Mouse (Mus musculus) ES-Bruce4 (cell line): ENCODE results near the gene Fkbp10.

Source experiments
- CTCF ChIP-seq: IDR thresholded peaks from one replicate; pipeline ENCODE4 v1.8.1; 2011; ENCODE audit warnings: low read depth, low read length
- POLR2A ChIP-seq: IDR thresholded peaks from one replicate; pipeline ENCODE4 v1.8.1; 2011; ENCODE audit warnings: low read length; ENCODE audit not compliant: insufficient read depth

DNA sequence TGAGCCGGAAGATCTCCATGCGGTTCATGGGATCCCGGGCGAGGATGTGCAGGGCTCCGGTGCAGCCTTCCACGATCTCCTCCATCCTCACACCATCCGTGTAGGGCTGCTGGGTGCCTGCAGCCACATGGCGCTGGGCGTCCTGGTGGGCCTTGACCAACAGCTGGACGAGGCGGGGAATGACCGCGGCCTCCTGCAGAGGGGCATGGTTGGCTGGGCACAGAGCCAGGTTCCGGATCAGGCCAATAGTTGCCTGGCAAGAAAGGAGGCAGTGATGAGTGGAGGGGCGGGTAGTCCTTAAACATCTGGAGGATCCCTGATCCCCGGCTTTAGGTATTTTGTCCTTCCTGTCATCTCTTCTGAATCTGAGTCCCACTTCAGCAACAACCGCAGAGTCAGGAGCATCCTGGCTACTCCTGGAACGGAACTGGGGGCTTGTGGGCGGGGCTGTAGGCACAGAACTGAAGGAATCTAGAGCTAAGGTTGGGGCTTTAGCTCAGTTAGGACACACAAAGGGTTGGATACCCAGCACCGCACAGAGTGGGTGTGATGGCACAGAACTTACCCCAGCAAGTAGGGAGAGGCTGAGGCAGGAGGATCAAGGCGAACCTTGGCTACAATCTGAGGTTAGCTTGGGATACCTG is 38.6 kb upstream of the Fkbp10 start:
- TF ChIP-seq CTCF (no peak), POLR2A (no peak)
